Mouse (Mus musculus) cortical plate, adult 2 months (tissue): ENCODE results near the gene Tmem176a. TPM values are rescaled to one million over a fixed set of nuclear protein-coding genes. Genes with fewer than 3 reads are reported as not detected.

Experiments
- H3K27ac ChIP-seq: fragments of 200-500 bp; 2 replicates; pipeline ENCODE4 v1.5.1; 2012; ENCODE audit warnings: low read length, control low read depth, inconsistent platforms; ENCODE audit not compliant: insufficient read depth
- H3K4me1 ChIP-seq: fragments of 200-500 bp; 2 replicates; pipeline ENCODE4 v1.6.1; 2011; ENCODE audit warnings: low read length; ENCODE audit not compliant: control insufficient read depth, insufficient read depth
- H3K4me3 ChIP-seq: fragments of 200-500 bp; 2 replicates; pipeline ENCODE4 v1.5.1; 2011; ENCODE audit warnings: mild to moderate bottlenecking, low read length, control low read depth; ENCODE audit not compliant: insufficient read depth
- CTCF ChIP-seq: fragments of 200-500 bp; IDR thresholded peaks from 2 replicates; pipeline ENCODE4 v1.5.1; 2011; ENCODE audit warnings: mild to moderate bottlenecking, control low read depth, low read length; ENCODE audit not compliant: insufficient read depth; ENCODE audit errors: extremely low read depth
- POLR2A ChIP-seq: fragments of 200-500 bp; IDR thresholded peaks from 2 replicates; pipeline ENCODE4 v1.6.1; 2011; ENCODE audit warnings: mild to moderate bottlenecking, low read length, control low read depth; ENCODE audit not compliant: insufficient read depth; ENCODE audit errors: extremely low read depth
- polyA plus RNA-seq: library from polyadenylated mRNA; depleted of rRNA; stranded (reverse); fragments of >200 nt; gene quantifications from 2 replicates; pipeline ENCODE4 v1.2.3, GENCODE M21; 2012

Gene Tmem176a
- polyA plus RNA-seq, 1 experiment = 25.8 TPM

GRCm38 (mm10) chr6:48838321-48839080 lies 2.2 kb upstream of the Tmem176a start:
- Histone ChIP-seq H3K4me1 (peaks cover 2% of the 10 kb centered on the region; the same call in 1 of the 2 replicates), H3K4me3 (no peak overlapping the region), H3K27ac (no peak overlapping the region)
- no peak for TF ChIP-seq POLR2A
- TF ChIP-seq CTCF = no peak

GRCm38 (mm10) chr6:48840973-48841625 lies 380 bp downstream of the Tmem176a start, which contains the start of gene Tmem176b:
Gene Tmem176b, minus strand, starts transcription at chr6:48841496.
- 0 out of 2 replicates have a peak, but pooled peaks have one; percentile 8 for TF ChIP-seq POLR2A
- no peak for TF ChIP-seq CTCF
- Histone ChIP-seq H3K4me3 (peak within 1 kb of the TSS; percentile 33), H3K27ac (peak within 1 kb of the TSS; percentile 1; the same call in 1 of the 2 replicates), H3K4me1 (peaks cover 2% of the 10 kb centered on the region; the same call in 1 of the 2 replicates)

- TF ChIP-seq POLR2A (no peak), CTCF (no peak)
- Histone ChIP-seq H3K27ac (no peak overlapping the region), H3K4me3 (no peak overlapping the region; the same call in 1 of the 2 replicates), H3K4me1 (peaks cover 2% of the 10 kb centered on the region; the same call in 1 of the 2 replicates)
Observed at GRCm38 (mm10) chr6:48842111-48842842, 1.6 kb downstream of the Tmem176a start.

GRCm38 (mm10) chr6:48845086-48845485 lies 4.4 kb downstream of the Tmem176a start:
- Histone ChIP-seq H3K4me1 (peaks cover 2% of the 10 kb centered on the region; the same call in 1 of the 2 replicates), H3K4me3 (no peak overlapping the region), H3K27ac (no peak overlapping the region)
- no peak for TF ChIP-seq CTCF
- TF ChIP-seq POLR2A = no peak

GRCm38 (mm10) chr6:48851820-48852491 lies 11.2 kb downstream of the Tmem176a start:
- Histone ChIP-seq H3K4me1 (no peaks in the 10 kb centered on the region), H3K4me3 (no peak overlapping the region), H3K27ac (no peak overlapping the region)
- TF ChIP-seq CTCF (no peak), POLR2A (no peak)

GRCm38 (mm10) chr6:48854155-48854554 lies 13.4 kb downstream of the Tmem176a start:
- Histone ChIP-seq H3K4me3 (no peak overlapping the region), H3K27ac (no peak overlapping the region), H3K4me1 (no peaks in the 10 kb centered on the region)
- TF ChIP-seq POLR2A (no peak), CTCF (no peak)

GRCm38 (mm10) chr6:48857613-48858302 lies 17.0 kb downstream of the Tmem176a start:
- no peak for TF ChIP-seq POLR2A
- peak; percentile 7; the same call in 1 of the 2 replicates for TF ChIP-seq CTCF
- no peak overlapping the region for H3K27ac ChIP-seq
- H3K4me3 ChIP-seq = no peak overlapping the region
- no peaks in the 10 kb centered on the region for H3K4me1 ChIP-seq

GRCm38 (mm10) chr6:48860130-48860815 lies 19.6 kb downstream of the Tmem176a start:
- Histone ChIP-seq H3K4me1 (no peaks in the 10 kb centered on the region), H3K4me3 (no peak overlapping the region), H3K27ac (no peak overlapping the region)
- TF ChIP-seq POLR2A (no peak), CTCF (peak; percentile 69)
